Mouse (Mus musculus): ENCODE measurements around the gene Desi1. TPM values are rescaled to one million over a fixed set of nuclear protein-coding genes. Genes with fewer than 3 reads are reported as not detected.
A peak's percentile ranks its signal among the peaks of the same experiment; 100 is the strongest.

Desi1 gene
- 10 to 100 TPM; 64.8 to 72.7 TPM for total RNA-seq (2021)

GRCm38 (mm10) chr15:82033762-82034161, at the start of gene Desi1:
Gene Desi1 (minus strand): TSS chr15:82033862.
- intact Hi-C loops (cut with DNase I): no loop called here
- DNase-seq: no peak

GRCm38 (mm10) chr15:82081161-82081560, 47.5 kb upstream of the Desi1 start:
- intact Hi-C loops (cut with DNase I): no loop called here
- DNase-seq: peak; percentile 70

GRCm38 (mm10) chr15:82079883-82080282, 46.2 kb upstream of the Desi1 start:
- no peak for DNase-seq
- intact Hi-C loops (cut with DNase I): no loop called here

- intact Hi-C loops (cut with DNase I): no loop called here
- DNase-seq: no peak
Observed at GRCm38 (mm10) chr15:82073490-82073889, 39.8 kb upstream of the Desi1 start.

- intact Hi-C loops (cut with DNase I): no loop called here
- no peak for DNase-seq
Observed at GRCm38 (mm10) chr15:82071816-82072469, 38.3 kb upstream of the Desi1 start.

GRCm38 (mm10) chr15:82069898-82070297, 36.2 kb upstream of the Desi1 start, which contains the start of gene Mei1:
Gene Mei1 (plus strand): TSS chr15:82069996.
- DNase-seq: no peak
- intact Hi-C loops (cut with DNase I): loop anchor here (10.0 kb wide), 1 partner anchor 55 kb away; the partner anchor contains the start of gene Ccdc134

- intact Hi-C loops (cut with DNase I): loop anchor here (2.0 to 10.0 kb wide), 2 partner anchors 59 to 171 kb away; partner anchors contain the start of gene Ccdc134
Observed at GRCm38 (mm10) chr15:82065511-82065910, 31.8 kb upstream of the Desi1 start.

GRCm38 (mm10) chr15:82063909-82064308, 30.2 kb upstream of the Desi1 start:
- no peak for DNase-seq
- intact Hi-C loops (cut with DNase I): loop anchor here (2.0 to 10.0 kb wide), 2 partner anchors 61 to 173 kb away; partner anchors contain the start of gene Ccdc134

More at GRCm38 (mm10) chr15:82065511-82065910, 31.8 kb upstream of the Desi1 start:
- peak; percentile 75 for DNase-seq

GRCm38 (mm10) chr15:82058719-82059201, 25.1 kb upstream of the Desi1 start, which contains the start of gene 4930407I10Rik:
Gene 4930407I10Rik (plus strand): TSS chr15:82059151.
- no peak for DNase-seq

GRCm38 (mm10) chr15:82052544-82052943, 18.9 kb upstream of the Desi1 start:
- no peak for DNase-seq
- intact Hi-C loops (cut with DNase I): no loop called here

More at GRCm38 (mm10) chr15:82058719-82059201, 25.1 kb upstream of the Desi1 start, which contains the start of gene 4930407I10Rik:
- intact Hi-C loops (cut with DNase I): no loop called here

- DNase-seq: peak; percentile 91
- intact Hi-C loops (cut with DNase I): no loop called here
Observed at GRCm38 (mm10) chr15:82047080-82047883, 13.6 kb upstream of the Desi1 start, which contains the start of gene Snu13. Gene Snu13 (minus strand): TSS chr15:82047598.

- peak; percentile 31 for DNase-seq
- intact Hi-C loops (cut with DNase I): no loop called here
Observed at GRCm38 (mm10) chr15:82046246-82046891, 12.7 kb upstream of the Desi1 start.

GRCm38 (mm10) chr15:82044166-82044784, 10.6 kb upstream of the Desi1 start:
- DNase-seq: no peak
- intact Hi-C loops (cut with DNase I): no loop called here

- peak; percentile 43 for DNase-seq
- intact Hi-C loops (cut with DNase I): no loop called here
Observed at GRCm38 (mm10) chr15:82040650-82041049, 7.0 kb upstream of the Desi1 start.

GRCm38 (mm10) chr15:82035904-82036689, 2.4 kb upstream of the Desi1 start:
- DNase-seq: no peak
- intact Hi-C loops (cut with DNase I): no loop called here

- DNase-seq: no peak
- intact Hi-C loops (cut with DNase I): no loop called here
Observed at GRCm38 (mm10) chr15:82032386-82032785, 1.3 kb downstream of the Desi1 start.

- no peak for DNase-seq
- intact Hi-C loops (cut with DNase I): no loop called here
Observed at GRCm38 (mm10) chr15:82027726-82028125, 5.9 kb downstream of the Desi1 start.

GRCm38 (mm10) chr15:82027276-82027675, 6.4 kb downstream of the Desi1 start:
- DNase-seq: no peak
- intact Hi-C loops (cut with DNase I): no loop called here

GRCm38 (mm10) chr15:82023965-82024635, 9.6 kb downstream of the Desi1 start:
- intact Hi-C loops (cut with DNase I): no loop called here
- DNase-seq: no peak
